Mouse (Mus musculus): ENCODE measurements around the gene Lurap1.

GRCm38 (mm10) chr4:116143891-116144717, 7.0 kb downstream of the Lurap1 start:
- TF ChIP-seq POLR2A (IDR thresholded peaks at IDR 0.05; ENCODE audit: extremely low read depth, insufficient read depth, low read length), result 0 out of 2 replicates have a peak, but pooled peaks have one; percentile 42
- TF ChIP-seq CTCF (IDR thresholded peaks at IDR 0.05; ENCODE audit: extremely low read depth, insufficient read depth, low read length), result no peak

Measured in cortical plate, adult 2 months (tissue).